Mouse (Mus musculus): ENCODE results near the gene Setd1b. TPM values are rescaled to one million over a fixed set of nuclear protein-coding genes. Genes with fewer than 3 reads are reported as not detected.

Setd1b gene
- polyA plus RNA-seq, 1 experiment from 2014 or later: 10.3 TPM

DNA sequence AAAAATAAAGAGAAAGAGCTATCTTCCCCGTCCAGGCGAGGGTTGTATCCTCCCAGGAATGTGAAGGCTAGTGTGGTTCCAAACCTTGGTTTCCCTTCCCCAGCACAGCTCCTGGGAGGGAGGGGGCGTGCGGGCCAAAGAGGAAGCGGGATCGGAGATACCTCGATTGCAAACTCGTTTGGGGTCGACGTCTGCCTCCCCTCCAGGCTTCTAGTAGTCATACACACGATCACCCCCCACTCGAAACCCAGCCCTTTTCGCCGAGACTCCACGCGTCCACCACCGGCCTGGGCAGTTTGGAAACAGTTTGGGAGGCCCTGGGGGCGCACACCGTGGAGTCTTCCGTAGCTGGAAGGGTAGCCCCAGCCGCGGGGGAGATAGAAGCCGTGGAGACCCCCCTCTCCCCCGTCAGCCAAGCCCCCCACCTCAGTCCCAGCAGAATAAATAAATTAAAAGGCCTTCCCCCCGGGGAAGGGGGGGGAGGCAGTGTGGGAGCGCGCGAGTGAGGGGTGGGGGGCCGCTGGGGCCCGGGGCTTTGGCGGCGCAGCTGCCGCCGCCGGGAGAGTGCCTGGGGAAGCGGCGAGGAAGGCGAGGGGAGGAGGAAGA lies 335 bp upstream of the Setd1b start:
- peak overlapping the region; percentile 99 for H3K9ac ChIP-seq (ENCODE audit: low read length)
- H3K9me3 ChIP-seq (ENCODE audit: control insufficient read depth, low read length): no peaks in the 10 kb centered on the region
- peak overlapping the region; percentile 89 for H3K4me3 ChIP-seq (ENCODE audit: low read depth, low read length)
- H3K27me3 ChIP-seq (replicated peaks; ENCODE audit: control insufficient read depth, insufficient read depth, low read length): no peaks in the 10 kb centered on the region
- DNase-seq (ENCODE audit: low spot score) (peak; percentile 88), ATAC-seq (replicated peaks; ENCODE audit: low FRiP score, low TSS enrichment, low read depth) (no peak)
- peaks cover 32% of the 10 kb centered on the region for H3K4me1 ChIP-seq (replicated peaks; ENCODE audit: control insufficient read depth, insufficient read depth, low read length)
- under 1% methylated on average over 37 of the region's 38 CpGs for whole genome bisulfite sequencing
- peaks cover 10% of the 10 kb centered on the region for H3K36me3 ChIP-seq (ENCODE audit: control insufficient read depth, insufficient read depth, low read length)
- peak overlapping the region; percentile 100 for H3K4me2 ChIP-seq (ENCODE audit: low read length)
- peak overlapping the region; percentile 100 for H3K27ac ChIP-seq (ENCODE audit: low read depth)

DNA sequence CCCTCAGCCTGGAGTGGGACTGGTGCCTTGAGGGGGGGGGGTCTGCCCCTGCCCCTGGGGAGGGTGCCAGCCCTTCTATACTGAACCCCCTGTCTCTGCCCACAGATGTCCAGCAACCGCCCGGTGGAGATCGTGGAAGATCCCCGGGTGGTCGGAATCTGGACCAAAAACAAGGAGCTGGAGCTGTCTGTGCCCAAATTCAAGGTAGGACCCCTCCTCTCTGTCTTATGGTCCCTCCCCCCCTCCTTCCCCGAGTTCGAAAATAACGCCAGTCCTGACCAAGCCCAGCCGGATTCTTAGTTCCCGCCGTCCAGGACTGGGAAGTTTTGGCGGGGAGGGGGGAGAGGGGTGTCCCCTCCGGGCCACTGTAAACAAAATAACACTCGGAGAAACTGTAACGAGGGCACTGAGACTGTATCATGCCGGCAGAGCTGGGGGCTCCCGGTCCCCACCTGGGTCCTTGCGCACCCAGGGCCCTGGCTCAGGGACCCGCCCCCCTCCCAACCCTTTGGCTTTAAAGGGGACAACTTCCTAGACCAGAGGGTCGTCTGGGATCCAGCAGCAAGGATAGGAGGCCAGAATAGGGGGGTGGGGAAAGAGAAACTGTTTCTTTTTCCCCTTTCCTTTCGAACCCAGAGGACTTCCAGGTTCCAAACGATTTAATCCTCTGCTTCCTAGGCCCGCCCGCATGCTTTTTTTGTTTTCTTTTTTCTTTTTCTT lies 1.4 kb downstream of the Setd1b start:
- peak overlapping the region; percentile 100 for H3K27ac ChIP-seq (ENCODE audit: low read depth)
- H3K4me1 ChIP-seq (replicated peaks; ENCODE audit: control insufficient read depth, insufficient read depth, low read length): peaks cover 21% of the 10 kb centered on the region
- no peak for ATAC-seq (replicated peaks; ENCODE audit: low FRiP score, low TSS enrichment, low read depth)
- peak; percentile 76 for DNase-seq (ENCODE audit: low spot score)
- H3K9me3 ChIP-seq (ENCODE audit: control insufficient read depth, low read length): no peaks in the 10 kb centered on the region
- WGBS: under 1% methylated on average over 22 of the region's 24 CpGs
- peak overlapping the region; percentile 100 for H3K4me2 ChIP-seq (ENCODE audit: low read length)
- peak overlapping the region; percentile 89 for H3K4me3 ChIP-seq (ENCODE audit: low read depth, low read length)
- H3K27me3 ChIP-seq (replicated peaks; ENCODE audit: control insufficient read depth, insufficient read depth, low read length): no peaks in the 10 kb centered on the region
- peak overlapping the region; percentile 99 for H3K9ac ChIP-seq (ENCODE audit: low read length)
- H3K36me3 ChIP-seq (ENCODE audit: control insufficient read depth, insufficient read depth, low read length): peaks cover 28% of the 10 kb centered on the region

DNA sequence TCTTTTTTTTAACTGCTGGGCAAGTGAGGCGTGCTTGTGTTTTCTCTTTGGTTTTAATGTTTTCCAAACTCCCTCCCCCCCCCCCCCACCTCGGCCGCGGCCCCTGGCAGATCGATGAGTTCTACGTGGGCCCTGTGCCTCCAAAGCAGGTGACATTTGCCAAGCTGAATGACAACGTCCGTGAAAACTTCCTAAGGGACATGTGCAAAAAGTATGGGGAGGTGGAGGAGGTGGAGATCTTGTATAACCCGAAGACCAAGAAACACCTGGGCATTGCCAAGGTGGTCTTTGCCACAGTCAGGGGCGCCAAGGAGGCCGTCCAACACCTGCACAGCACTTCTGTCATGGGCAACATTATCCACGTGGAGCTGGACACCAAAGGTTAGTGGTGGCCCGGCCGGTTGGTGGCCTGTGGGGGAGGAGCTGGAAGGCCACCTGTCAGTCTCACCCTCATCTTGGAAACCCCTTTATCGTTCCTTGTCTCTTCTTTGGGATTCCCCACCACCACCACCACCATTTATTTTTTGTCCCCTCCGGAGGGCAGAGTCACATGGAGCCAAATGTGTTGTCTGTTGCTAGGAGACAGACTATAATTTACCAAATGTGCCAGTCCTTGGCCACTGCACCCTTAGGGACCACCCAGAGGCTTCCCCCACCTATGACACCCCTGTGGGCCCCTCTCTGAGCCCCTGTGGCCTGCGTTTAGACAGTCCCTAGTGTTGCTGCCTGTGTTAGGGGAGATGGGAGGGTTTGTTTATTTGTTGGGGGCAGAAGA lies 2.2 kb downstream of the Setd1b start:
- peak overlapping the region; percentile 99 for H3K9ac ChIP-seq (ENCODE audit: low read length)
- peaks cover 35% of the 10 kb centered on the region for H3K36me3 ChIP-seq (ENCODE audit: control insufficient read depth, insufficient read depth, low read length)
- H3K4me3 ChIP-seq (ENCODE audit: low read depth, low read length): peak overlapping the region; percentile 89
- peak overlapping the region; percentile 100 for H3K4me2 ChIP-seq (ENCODE audit: low read length)
- ATAC-seq (replicated peaks; ENCODE audit: low FRiP score, low TSS enrichment, low read depth) (no peak), DNase-seq (ENCODE audit: low spot score) (peak; percentile 63)
- H3K27me3 ChIP-seq (replicated peaks; ENCODE audit: control insufficient read depth, insufficient read depth, low read length): no peaks in the 10 kb centered on the region
- H3K4me1 ChIP-seq (replicated peaks; ENCODE audit: control insufficient read depth, insufficient read depth, low read length): peaks cover 26% of the 10 kb centered on the region
- peak overlapping the region; percentile 100; the same call in 1 of the 2 replicates for H3K27ac ChIP-seq (ENCODE audit: low read depth)
- 6% methylated on average over 17 of the region's 17 CpGs for WGBS
- H3K9me3 ChIP-seq (ENCODE audit: control insufficient read depth, low read length): no peaks in the 10 kb centered on the region

DNA sequence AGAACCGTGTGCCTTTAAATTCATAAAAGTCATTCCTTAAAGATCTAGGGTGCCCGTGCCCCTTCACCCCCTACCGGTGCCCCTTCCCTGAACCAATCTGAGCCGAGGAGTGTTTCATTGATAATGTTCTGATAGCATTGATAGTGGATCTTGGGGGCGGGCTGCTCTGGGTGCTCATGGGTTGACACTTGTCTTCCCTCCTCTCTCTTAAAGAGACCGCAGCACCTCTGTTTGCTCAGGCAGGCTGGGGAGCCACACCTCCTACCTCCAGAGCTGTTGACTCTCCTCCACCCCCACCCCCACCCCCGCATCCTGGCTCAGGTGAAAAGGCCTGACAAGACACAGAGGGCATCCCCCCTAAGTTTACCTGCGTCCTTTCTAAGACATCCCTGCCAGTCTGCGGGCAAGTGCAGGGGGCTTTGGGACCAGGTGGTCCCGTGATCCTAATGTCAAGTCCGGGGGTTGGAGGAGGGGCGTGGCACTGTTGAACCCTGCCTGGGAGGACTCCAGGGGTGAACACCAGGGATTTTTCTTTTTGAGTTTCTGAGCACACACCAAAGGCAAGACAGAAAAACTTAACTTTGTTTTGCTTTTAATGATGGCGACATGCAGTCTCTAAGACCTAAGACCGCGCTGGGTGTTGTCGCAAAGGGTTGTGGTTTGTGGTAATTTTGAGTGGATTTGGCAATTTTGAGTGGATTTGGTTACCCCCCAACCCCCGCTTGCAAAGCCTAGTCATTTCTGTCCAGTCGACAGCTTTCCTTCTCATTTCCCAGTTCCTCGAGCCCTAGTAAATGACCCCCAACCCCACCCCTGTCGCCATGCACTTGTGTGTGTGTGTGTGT lies 3.0 kb downstream of the Setd1b start:
- H3K4me3 ChIP-seq (ENCODE audit: low read depth, low read length): peak overlapping the region; percentile 89
- peak overlapping the region; percentile 23; the same call in 1 of the 2 replicates for H3K9ac ChIP-seq (ENCODE audit: low read length)
- H3K9me3 ChIP-seq (ENCODE audit: control insufficient read depth, low read length): no peaks in the 10 kb centered on the region
- peaks cover 35% of the 10 kb centered on the region for H3K36me3 ChIP-seq (ENCODE audit: control insufficient read depth, insufficient read depth, low read length)
- WGBS: 37% methylated on average over 20 of the region's 20 CpGs
- no peak for ATAC-seq (replicated peaks; ENCODE audit: low FRiP score, low TSS enrichment, low read depth)
- H3K27ac ChIP-seq (ENCODE audit: low read depth): no peak overlapping the region
- peak overlapping the region; percentile 100 for H3K4me2 ChIP-seq (ENCODE audit: low read length)
- H3K27me3 ChIP-seq (replicated peaks; ENCODE audit: control insufficient read depth, insufficient read depth, low read length): no peaks in the 10 kb centered on the region
- DNase-seq (ENCODE audit: low spot score): no peak
- H3K4me1 ChIP-seq (replicated peaks; ENCODE audit: control insufficient read depth, insufficient read depth, low read length): peaks cover 31% of the 10 kb centered on the region

DNA sequence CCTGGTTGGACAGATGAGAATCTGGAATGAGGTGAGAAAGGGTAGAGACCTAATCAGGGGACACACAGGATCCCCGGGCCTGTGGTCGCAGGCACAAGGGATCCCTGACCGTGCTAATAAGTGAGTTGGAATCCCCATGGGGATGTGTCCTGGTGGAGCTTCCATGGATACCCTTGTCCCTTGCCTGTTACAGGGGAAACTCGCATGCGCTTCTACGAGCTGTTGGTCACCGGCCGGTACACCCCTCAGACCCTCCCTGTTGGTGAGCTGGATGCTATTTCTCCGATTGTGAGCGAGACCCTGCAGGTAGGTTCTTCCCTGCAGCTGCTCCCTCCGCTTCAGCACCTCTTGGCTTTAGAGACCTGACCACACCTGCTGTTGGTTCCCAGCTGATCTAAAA lies 4.4 kb downstream of the Setd1b start:
- no peak for ATAC-seq (replicated peaks; ENCODE audit: low FRiP score, low TSS enrichment, low read depth)
- WGBS: 85% methylated on average over 11 of the region's 11 CpGs
- H3K36me3 ChIP-seq (ENCODE audit: control insufficient read depth, insufficient read depth, low read length): peaks cover 37% of the 10 kb centered on the region

DNA sequence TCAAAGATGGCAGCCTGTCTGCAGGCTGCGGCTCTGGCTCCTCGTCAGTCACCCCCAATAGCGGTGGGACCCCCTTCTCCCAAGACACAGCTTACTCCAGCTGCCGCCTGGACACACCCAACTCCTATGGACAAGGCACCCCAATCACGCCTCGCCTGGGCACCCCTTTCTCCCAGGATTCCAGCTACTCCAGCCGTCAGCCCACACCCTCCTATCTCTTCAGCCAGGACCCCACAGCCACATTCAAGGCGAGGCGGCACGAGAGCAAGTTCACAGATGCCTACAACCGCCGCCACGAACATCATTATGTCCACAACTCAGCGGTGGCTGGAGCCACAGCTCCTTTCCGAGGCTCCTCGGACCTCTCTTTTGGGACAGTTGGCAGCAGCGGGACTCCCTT lies 5.6 kb downstream of the Setd1b start:
- Histone ChIP-seq H3K27ac (ENCODE audit: low read depth) (no peak overlapping the region), H3K36me3 (ENCODE audit: control insufficient read depth, insufficient read depth, low read length) (peaks cover 47% of the 10 kb centered on the region), H3K9me3 (ENCODE audit: control insufficient read depth, low read length) (no peaks in the 10 kb centered on the region), H3K27me3 (replicated peaks; ENCODE audit: control insufficient read depth, insufficient read depth, low read length) (no peaks in the 10 kb centered on the region), H3K4me3 (ENCODE audit: low read depth, low read length) (no peak overlapping the region), H3K4me1 (replicated peaks; ENCODE audit: control insufficient read depth, insufficient read depth, low read length) (peaks cover 49% of the 10 kb centered on the region), H3K9ac (ENCODE audit: low read length) (no peak overlapping the region), H3K4me2 (ENCODE audit: low read length) (no peak overlapping the region)
- WGBS: 93% methylated on average over 17 of the region's 17 CpGs
- no peak for ATAC-seq (replicated peaks; ENCODE audit: low FRiP score, low TSS enrichment, low read depth)
- no peak for DNase-seq (ENCODE audit: low spot score)

More for the DNA sequence above, 4.4 kb downstream of the Setd1b start:
- H3K27me3 ChIP-seq (replicated peaks; ENCODE audit: control insufficient read depth, insufficient read depth, low read length): no peaks in the 10 kb centered on the region
- no peak overlapping the region for H3K4me3 ChIP-seq (ENCODE audit: low read depth, low read length)
- no peaks in the 10 kb centered on the region for H3K9me3 ChIP-seq (ENCODE audit: control insufficient read depth, low read length)
- no peak overlapping the region for H3K9ac ChIP-seq (ENCODE audit: low read length)
- H3K4me2 ChIP-seq (ENCODE audit: low read length): no peak overlapping the region
- DNase-seq (ENCODE audit: low spot score): no peak
- H3K27ac ChIP-seq (ENCODE audit: low read depth): no peak overlapping the region
- peaks cover 45% of the 10 kb centered on the region for H3K4me1 ChIP-seq (replicated peaks; ENCODE audit: control insufficient read depth, insufficient read depth, low read length)

DNA sequence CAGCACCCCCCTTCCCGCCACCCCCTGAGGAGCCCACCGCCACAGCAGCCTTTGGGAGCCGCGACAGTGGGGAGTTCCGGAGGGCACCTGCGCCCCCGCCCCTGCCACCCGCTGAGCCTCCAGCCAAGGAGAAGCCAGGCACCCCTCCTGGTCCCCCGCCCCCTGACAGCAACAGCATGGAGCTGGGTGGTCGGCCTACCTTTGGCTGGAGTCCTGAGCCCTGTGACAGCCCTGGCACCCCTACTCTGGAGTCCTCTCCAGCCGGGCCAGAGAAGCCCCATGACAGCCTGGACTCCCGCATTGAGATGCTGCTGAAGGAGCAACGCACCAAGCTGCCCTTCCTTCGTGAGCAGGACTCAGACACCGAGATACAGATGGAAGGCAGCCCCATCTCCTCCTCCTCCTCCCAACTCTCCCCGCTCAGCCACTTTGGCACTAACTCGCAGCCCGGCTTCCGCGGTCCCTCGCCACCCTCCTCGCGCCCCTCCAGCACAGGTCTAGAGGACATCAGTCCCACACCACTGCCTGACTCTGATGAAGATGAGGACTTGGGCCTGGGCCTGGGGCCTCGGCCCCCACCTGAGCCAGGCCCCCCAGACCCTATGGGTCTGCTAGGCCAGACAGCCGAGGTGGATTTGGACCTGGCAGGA lies 6.2 kb downstream of the Setd1b start:
- Histone ChIP-seq H3K9ac (ENCODE audit: low read length) (no peak overlapping the region), H3K27ac (ENCODE audit: low read depth) (no peak overlapping the region), H3K4me3 (ENCODE audit: low read depth, low read length) (no peak overlapping the region), H3K4me2 (ENCODE audit: low read length) (no peak overlapping the region), H3K36me3 (ENCODE audit: control insufficient read depth, insufficient read depth, low read length) (peaks cover 53% of the 10 kb centered on the region), H3K4me1 (replicated peaks; ENCODE audit: control insufficient read depth, insufficient read depth, low read length) (peaks cover 49% of the 10 kb centered on the region), H3K27me3 (replicated peaks; ENCODE audit: control insufficient read depth, insufficient read depth, low read length) (no peaks in the 10 kb centered on the region), H3K9me3 (ENCODE audit: control insufficient read depth, low read length) (no peaks in the 10 kb centered on the region)
- ATAC-seq (replicated peaks; ENCODE audit: low FRiP score, low TSS enrichment, low read depth) (no peak), DNase-seq (ENCODE audit: low spot score) (no peak)
- 81% methylated on average over 25 of the region's 25 CpGs for WGBS
